Mouse (Mus musculus): ENCODE data around the gene Gm20661. TPM values are rescaled to one million over a fixed set of nuclear protein-coding genes. Genes with fewer than 3 reads are reported as not detected.

The Gm20661 gene
- total RNA-seq, 2 experiments from 2014 or later: 2.0 TPM

GRCm38 (mm10) chr9:107966676-107967075 is 16.2 kb upstream of the Gm20661 start:
- no peak for DNase-seq (ENCODE audit: low spot score in 2 of 2)

DNA sequence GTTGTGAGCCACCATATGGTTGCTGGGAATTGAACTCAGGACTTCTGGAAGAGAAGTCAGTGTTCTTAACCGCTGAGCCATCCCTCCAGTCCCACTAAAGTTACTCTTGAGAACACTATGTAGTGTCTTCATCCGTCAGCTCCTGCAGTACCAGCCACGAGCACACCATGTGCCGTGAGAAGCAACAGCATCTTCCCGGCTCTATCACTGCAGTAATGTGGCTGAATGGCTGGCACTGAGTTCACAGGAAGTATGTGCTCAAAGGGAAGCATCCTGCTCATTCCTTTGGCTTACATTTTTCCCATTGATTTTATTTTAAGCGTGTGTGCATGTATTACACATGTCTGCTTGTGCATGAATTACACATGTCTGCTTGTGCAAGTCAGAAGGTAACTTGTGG is 15.4 kb upstream of the Gm20661 start:
- DNase-seq (ENCODE audit: low spot score in 2 of 2): no peak

GRCm38 (mm10) chr9:107968531-107968930 is 14.3 kb upstream of the Gm20661 start:
- no peak for DNase-seq (ENCODE audit: low spot score in 2 of 2)

DNA sequence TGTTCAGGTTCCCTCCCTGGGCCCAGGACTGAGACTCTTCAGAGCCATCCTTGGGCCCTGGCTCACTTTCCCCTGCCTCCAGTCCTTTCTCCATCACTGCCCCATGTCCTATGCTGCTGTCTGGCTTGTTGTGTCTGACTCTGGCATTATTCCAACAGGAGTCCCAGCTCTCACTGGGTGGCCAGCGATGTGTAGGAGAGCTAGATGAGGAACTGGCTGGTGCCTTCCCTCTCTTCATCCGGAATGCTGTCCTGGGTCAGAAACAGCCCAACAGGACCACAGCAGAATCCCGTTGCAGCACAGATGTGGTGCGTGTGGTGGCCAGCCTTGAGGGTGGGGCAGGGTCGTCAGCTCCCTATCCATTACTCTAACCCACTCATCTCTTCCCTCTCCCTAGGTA is 12.5 kb upstream of the Gm20661 start:
- no peak for DNase-seq (ENCODE audit: low spot score in 2 of 2)

GRCm38 (mm10) chr9:107971690-107972541 is 10.9 kb upstream of the Gm20661 start:
- no peak for DNase-seq (ENCODE audit: low spot score in 2 of 2)

GRCm38 (mm10) chr9:107974491-107975171 is 8.2 kb upstream of the Gm20661 start:
- no peak for DNase-seq (ENCODE audit: low spot score in 2 of 2)

- no peak for DNase-seq (ENCODE audit: low spot score in 2 of 2)
These were observed 7.2 kb upstream of the Gm20661 start, which contains the start of gene Uba7 for GRCm38 (mm10) chr9:107975399-107976386. Uba7 (plus strand) TSS chr9:107975505.

GRCm38 (mm10) chr9:107978815-107979214 is 4.0 kb upstream of the Gm20661 start:
- DNase-seq (ENCODE audit: low spot score in 2 of 2): no peak

DNA sequence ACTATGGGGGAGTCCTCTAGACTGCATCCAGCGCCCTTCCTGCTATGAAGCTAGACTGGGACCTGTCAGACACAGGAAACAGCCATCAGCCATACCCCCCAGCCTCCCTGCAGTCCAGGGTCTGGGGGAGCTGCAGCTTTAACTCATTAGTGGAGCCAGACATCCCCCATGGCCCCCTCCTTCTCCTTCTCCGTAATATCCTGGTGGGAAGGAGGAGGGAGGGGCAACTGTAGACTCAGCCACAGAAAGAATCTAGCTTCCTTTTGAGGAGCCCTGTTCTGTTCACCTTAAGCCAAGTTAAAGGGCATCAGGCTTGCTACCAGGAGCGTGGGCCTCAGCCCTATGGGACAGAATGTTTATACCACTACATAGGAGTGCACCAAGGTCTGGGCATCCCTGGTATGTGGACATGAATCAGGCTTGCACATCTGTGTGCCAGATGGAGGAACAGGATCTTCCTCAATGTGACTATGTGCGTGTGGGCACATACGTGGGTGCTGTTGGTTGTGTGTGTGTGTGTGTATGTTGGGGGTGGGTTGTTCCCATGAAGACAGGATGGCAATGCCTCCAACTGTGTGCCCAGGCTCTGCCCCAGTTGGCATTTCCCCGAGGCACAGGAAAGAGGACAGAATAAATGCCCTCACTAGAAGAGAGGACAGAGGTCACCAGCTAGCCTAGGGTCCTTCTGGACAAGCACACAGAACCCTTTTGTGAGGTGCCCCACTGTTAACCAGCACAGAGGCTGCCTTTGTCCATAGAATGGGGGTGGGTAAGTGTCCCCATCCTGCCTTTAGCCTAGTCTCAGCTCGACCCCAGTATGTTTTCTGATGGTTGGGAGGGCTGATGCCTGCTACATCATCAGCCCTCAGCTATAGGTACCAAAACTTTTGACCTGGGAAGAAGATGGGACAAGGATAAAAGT is 913 bp upstream of the Gm20661 start:
- peak; percentile 61 to 86 for DNase-seq (ENCODE audit: low spot score in 2 of 2)

DNA sequence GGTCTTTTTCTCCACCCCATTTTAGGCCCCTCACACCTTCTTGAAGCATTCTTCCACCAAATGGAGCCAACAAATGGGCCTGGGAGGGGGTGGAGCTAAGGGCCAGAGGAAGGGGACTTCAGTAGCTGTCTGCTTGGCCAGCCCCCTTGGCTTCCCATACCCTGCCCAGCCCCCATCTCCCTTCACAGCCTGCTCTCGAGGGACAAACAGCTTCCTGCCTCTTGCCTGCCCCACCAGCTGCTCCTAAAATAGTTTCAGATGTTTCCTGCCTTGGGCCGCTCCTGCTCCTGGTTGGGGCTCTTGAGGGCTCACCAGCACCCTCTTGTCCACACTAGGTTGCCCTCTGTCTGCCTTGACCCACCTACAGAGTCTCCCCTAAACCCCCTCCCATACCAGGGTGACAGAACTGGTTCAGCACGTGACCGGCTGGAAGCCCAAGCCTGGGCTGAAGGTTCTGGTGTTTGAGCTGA is 598 bp downstream of the Gm20661 start:
- peak in 1 of 2 experiments; percentile 29 for DNase-seq (ENCODE audit: low spot score in 2 of 2)

- no peak for DNase-seq (ENCODE audit: low spot score in 2 of 2)
These were observed 1.3 kb downstream of the Gm20661 start for GRCm38 (mm10) chr9:107984052-107984753.

GRCm38 (mm10) chr9:107984754-107985055 is 1.8 kb downstream of the Gm20661 start:
- DNase-seq (ENCODE audit: low spot score in 2 of 2): no peak

- peak; percentile 74 to 83 for DNase-seq (ENCODE audit: low spot score in 2 of 2)
These were observed 2.6 kb downstream of the Gm20661 start, which contains the start of gene Inka1 for GRCm38 (mm10) chr9:107985131-107986119. Inka1 (minus strand) TSS chr9:107985879.

DNA sequence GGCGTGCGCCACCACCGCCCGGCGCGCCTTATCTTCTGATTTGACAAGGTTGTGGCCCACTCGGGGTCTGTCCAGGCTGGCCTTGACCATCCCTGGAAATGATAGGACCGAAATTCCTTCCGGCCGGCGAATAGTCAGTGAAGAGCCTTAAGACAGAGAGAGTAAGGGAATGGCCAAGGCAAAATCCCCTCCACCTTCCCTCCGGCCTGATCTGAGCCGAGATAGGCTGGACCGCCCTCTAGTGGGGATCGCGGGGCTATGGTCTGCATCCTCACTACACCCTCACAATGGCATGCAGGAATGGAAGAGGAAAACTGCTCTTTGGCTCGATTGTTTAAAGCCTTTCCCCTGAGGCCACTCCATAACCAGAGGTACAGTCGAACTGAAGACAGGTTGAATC is 3.5 kb downstream of the Gm20661 start:
- peak; percentile 62 to 85 for DNase-seq (ENCODE audit: low spot score in 2 of 2)

GRCm38 (mm10) chr9:107987950-107988349 is 5.1 kb downstream of the Gm20661 start:
- no peak for DNase-seq (ENCODE audit: low spot score in 2 of 2)

- no peak for DNase-seq (ENCODE audit: low spot score in 2 of 2)
These were observed 9.3 kb downstream of the Gm20661 start, which contains the start of gene Cdhr4 for GRCm38 (mm10) chr9:107992197-107992596. Cdhr4 (plus strand) TSS chr9:107992497.

DNA sequence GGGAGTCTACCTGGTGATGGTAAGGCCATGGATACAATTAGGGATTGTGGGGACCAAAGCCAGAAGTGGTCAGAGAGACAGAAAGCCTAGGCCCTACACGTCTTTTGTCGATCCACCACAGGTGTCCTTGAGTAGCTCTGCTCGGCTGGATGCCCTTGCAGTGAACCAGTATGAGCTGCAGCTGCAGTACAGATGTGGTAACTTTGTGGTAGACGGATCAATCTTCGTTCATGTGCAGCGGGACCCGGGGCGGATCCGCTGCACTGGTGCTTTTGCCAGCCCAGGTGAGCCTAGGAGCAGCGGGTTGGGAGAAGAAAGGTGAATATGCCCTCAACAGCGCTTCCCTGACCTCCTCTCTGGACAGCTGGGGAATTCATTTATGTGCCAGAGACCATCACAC is 10.2 kb downstream of the Gm20661 start:
- DNase-seq (ENCODE audit: low spot score in 2 of 2): no peak

GRCm38 (mm10) chr9:107994464-107994863 is 11.6 kb downstream of the Gm20661 start:
- DNase-seq (ENCODE audit: low spot score in 2 of 2): no peak

All from layer of hippocampus, adult 18-20 months (tissue).